Mouse (Mus musculus): Measurements from ENCODE around the gene Rab3d. TPM values are rescaled to one million over a fixed set of nuclear protein-coding genes. Genes with fewer than 3 reads are reported as not detected.

Rab3d gene
- total and polyA plus RNA-seq, 3 experiments: 22.9 to 44.2 TPM; not detected in 1

- peak in 2 of 3 experiments; percentile 7 to 19; a peak in 1 of 6 replicates for TF ChIP-seq CTCF (IDR thresholded peaks at IDR 0.05 in 2 of 3, conservative IDR thresholded peaks at IDR 0.05 in 1 of 3; ENCODE audit: control insufficient read depth in 1 of 3, insufficient read depth in 1 of 3, low read depth in 2 of 3, low read length in 3 of 3, poor library complexity in 1 of 3, severe bottlenecking in 1 of 3)
- no peak for TF ChIP-seq MYB (IDR thresholded peaks at IDR 0.05; ENCODE audit: low read depth, low read length)
- no peak; a peak in 1 of 4 replicates for TF ChIP-seq EP300 (IDR thresholded peaks at IDR 0.05; ENCODE audit: low read depth in 1 of 2, low read length in 2 of 2)
- TF ChIP-seq RCOR1 (IDR thresholded peaks at IDR 0.05; ENCODE audit: low read depth, low read length): no peak
- peak; percentile 81; the same call in 1 of the 2 replicates for TF ChIP-seq POLR2AphosphoS5 (IDR thresholded peaks at IDR 0.05; ENCODE audit: borderline replicate concordance, low read depth, low read length)
- peak; percentile 58 for TF ChIP-seq GATA1 (IDR thresholded peaks at IDR 0.05; ENCODE audit: low read depth, low read length)
- TF ChIP-seq ZNF384 (IDR thresholded peaks at IDR 0.05; ENCODE audit: low read depth, low read length): no peak
- peak; percentile 77 for TF ChIP-seq ZC3H11A (IDR thresholded peaks at IDR 0.05; ENCODE audit: low read depth, low read length)
Measured at GRCm38 (mm10) chr9:21901223-21901820, 16.7 kb downstream of the Rab3d start (continued).

- Histone ChIP-seq H3K4me1 (ENCODE audit: control insufficient read depth in 1 of 2, insufficient read depth in 2 of 2, low read length in 2 of 2) (no peaks in the 10 kb centered on the region), H3K36me3 (ENCODE audit: control insufficient read depth in 1 of 2, insufficient read depth in 2 of 2, low read length in 2 of 2) (no peaks in the 10 kb centered on the region), H3K4me3 (ENCODE audit: control insufficient read depth in 1 of 2, insufficient read depth in 1 of 2, low read depth in 2 of 2, low read length in 2 of 2) (no peak overlapping the region), H3K9ac (ENCODE audit: control insufficient read depth, low read depth, low read length, poor library complexity, severe bottlenecking) (no peak overlapping the region), H3K27ac (ENCODE audit: control insufficient read depth, low read depth, low read length) (no peak overlapping the region), H3K9me3 (replicated peaks; ENCODE audit: insufficient read depth, low read length) (no peaks in the 10 kb centered on the region), H3K27me3 (ENCODE audit: control insufficient read depth in 1 of 2, insufficient read depth in 2 of 2, low read length in 2 of 2) (peaks cover 9 to 10% of the 10 kb centered on the region in 2 experiments), H3K79me2 (ENCODE audit: control insufficient read depth, insufficient read depth, low read length, poor library complexity) (no peaks in the 10 kb centered on the region)
- peak; percentile 28 for DNase-seq (ENCODE audit: low read depth, low spot score)
- no peak for TF ChIP-seq MAZ (IDR thresholded peaks at IDR 0.05; ENCODE audit: low read depth, low read length)
- TF ChIP-seq RAD21 (IDR thresholded peaks at IDR 0.05; ENCODE audit: low read depth, low read length): peak; percentile 47
- peak; percentile 75 for TF ChIP-seq SMC3 (IDR thresholded peaks at IDR 0.05; ENCODE audit: low read depth, low read length)
- no peak for TF ChIP-seq BHLHE40 (IDR thresholded peaks at IDR 0.05; ENCODE audit: borderline replicate concordance, low read depth, low read length)
- TF ChIP-seq CTCF (IDR thresholded peaks at IDR 0.05 in 2 of 3, conservative IDR thresholded peaks at IDR 0.05 in 1 of 3; ENCODE audit: control insufficient read depth in 1 of 3, insufficient read depth in 1 of 3, low read depth in 2 of 3, low read length in 3 of 3, poor library complexity in 1 of 3, severe bottlenecking in 1 of 3): peak; percentile 48 to 68 (median 63)
- TF ChIP-seq MXI1 (IDR thresholded peaks at IDR 0.05; ENCODE audit: low read depth, low read length): no peak
- TF ChIP-seq ZC3H11A (IDR thresholded peaks at IDR 0.05; ENCODE audit: low read depth, low read length): peak; percentile 43
Measured at GRCm38 (mm10) chr9:21889229-21889628, 28.8 kb downstream of the Rab3d start.

- Histone ChIP-seq H3K79me2 (ENCODE audit: control insufficient read depth, insufficient read depth, low read length, poor library complexity) (no peaks in the 10 kb centered on the region), H3K27me3 (ENCODE audit: control insufficient read depth in 1 of 2, insufficient read depth in 2 of 2, low read length in 2 of 2) (peaks cover 2 to 10% of the 10 kb centered on the region in 2 experiments), H3K36me3 (ENCODE audit: control insufficient read depth in 1 of 2, insufficient read depth in 2 of 2, low read length in 2 of 2) (no peaks in the 10 kb centered on the region), H3K27ac (ENCODE audit: control insufficient read depth, low read depth, low read length) (no peak overlapping the region), H3K9ac (ENCODE audit: control insufficient read depth, low read depth, low read length, poor library complexity, severe bottlenecking) (no peak overlapping the region), H3K9me3 (replicated peaks; ENCODE audit: insufficient read depth, low read length) (no peaks in the 10 kb centered on the region), H3K4me3 (ENCODE audit: control insufficient read depth in 1 of 2, insufficient read depth in 1 of 2, low read depth in 2 of 2, low read length in 2 of 2) (no peak overlapping the region), H3K4me1 (ENCODE audit: control insufficient read depth in 1 of 2, insufficient read depth in 2 of 2, low read length in 2 of 2) (no peaks in the 10 kb centered on the region)
- TF ChIP-seq SMC3 (IDR thresholded peaks at IDR 0.05; ENCODE audit: low read depth, low read length): peak; percentile 25
- no peak for TF ChIP-seq ZKSCAN1 (IDR thresholded peaks at IDR 0.05; ENCODE audit: low read depth, low read length)
- TF ChIP-seq CTCF (IDR thresholded peaks at IDR 0.05 in 2 of 3, conservative IDR thresholded peaks at IDR 0.05 in 1 of 3; ENCODE audit: control insufficient read depth in 1 of 3, insufficient read depth in 1 of 3, low read depth in 2 of 3, low read length in 3 of 3, poor library complexity in 1 of 3, severe bottlenecking in 1 of 3): peak in 2 of 3 experiments; percentile 47 to 48; a peak in 5 of 6 replicates
- peak; percentile 33 for TF ChIP-seq RAD21 (IDR thresholded peaks at IDR 0.05; ENCODE audit: low read depth, low read length)
- DNase-seq (ENCODE audit: low read depth, low spot score): no peak
Measured at GRCm38 (mm10) chr9:21876601-21877000, 41.4 kb downstream of the Rab3d start.
